Mouse (Mus musculus) layer of hippocampus, adult 2 months (tissue): Measurements from ENCODE around the gene Armh1. TPM values are rescaled to one million over a fixed set of nuclear protein-coding genes. Genes with fewer than 3 reads are reported as not detected.

Experiments
- DNase-seq, 2 experiments: peaks; one replicate each; pipeline ENCODE4 v3.0.0; 2022; ENCODE audit warnings: low spot score in 2 of 2
- H3K27ac ChIP-seq: fragments of 200-600 bp; 2 replicates; pipeline ENCODE4 v1.8.1; 2022
- H3K4me3 ChIP-seq: fragments of 200-600 bp; 2 replicates; pipeline ENCODE4 v1.8.1; 2022; ENCODE audit warnings: mild to moderate bottlenecking
- CTCF ChIP-seq: fragments of 200-600 bp; conservative IDR thresholded peaks from 2 replicates; pipeline ENCODE4 v1.8.1; 2022; ENCODE audit warnings: antibody characterized with exemption, mild to moderate bottlenecking, moderate library complexity
- long read RNA-seq, 2 experiments: library from polyadenylated mRNA; stranded (forward); transcript quantifications; one replicate each; pipeline ENCODE4 v2.0.0; 2021; ENCODE audit warnings: borderline mapping rate in 2 of 2
- total RNA-seq, 2 experiments: library from RNA; stranded (reverse); gene quantifications; 2 replicates each; pipeline ENCODE4 v1.2.3; 2021

Gene Armh1
- total RNA-seq = under 1 TPM; 0.47 to 0.59 TPM
- long read RNA-seq, experiment 1, partial matches to known transcripts = 0 of 1 reads
- long read RNA-seq, experiment 1, other reads (novel, unspliced or antisense) = 1 of 1 reads
- long read RNA-seq, experiment 2, partial matches to known transcripts = 0 of 5 reads
- long read RNA-seq, experiment 2, other reads (novel, unspliced or antisense) = 4 of 5 reads

GRCm38 (mm10) chr4:117251801-117252316, at the start of gene Armh1, which contains the start of gene Tmem53:
Gene Armh1 (minus strand): TSS chr4:117252125.
Gene Tmem53 (plus strand): TSS chr4:117251951.
- no peak for TF ChIP-seq CTCF
- peak; percentile 71 to 76 for DNase-seq
- peak within 1 kb of the TSS; percentile 75 for H3K27ac ChIP-seq
- H3K4me3 ChIP-seq = peak within 1 kb of the TSS; percentile 88

- TF ChIP-seq CTCF = no peak
- Histone ChIP-seq H3K27ac (no peak overlapping the region), H3K4me3 (no peak overlapping the region)
- no peak for DNase-seq
These were observed 48.0 kb upstream of the Armh1 start for GRCm38 (mm10) chr4:117299921-117300320.

DNA sequence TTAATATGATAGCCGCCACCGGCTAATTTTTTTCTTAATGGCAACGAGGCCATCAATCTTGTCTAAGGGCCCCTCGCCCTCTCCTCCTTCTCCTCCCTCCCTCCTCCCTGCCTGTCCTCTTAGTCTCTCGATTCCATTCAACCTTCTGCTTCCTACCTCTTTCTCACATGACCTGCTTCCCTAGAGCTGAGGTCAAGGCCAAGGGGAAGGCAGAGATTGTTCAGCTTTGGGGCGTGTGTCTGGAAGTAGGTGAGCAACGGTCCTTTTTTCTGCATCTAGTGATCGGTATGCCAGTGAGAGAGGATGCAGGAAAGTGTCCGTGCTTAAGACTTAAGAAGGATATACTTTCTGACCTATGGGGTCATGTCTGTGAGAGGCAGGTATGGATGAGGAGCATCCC, 45.9 kb upstream of the Armh1 start:
- no peak for DNase-seq
- H3K4me3 ChIP-seq = no peak overlapping the region
- no peak for TF ChIP-seq CTCF
- H3K27ac ChIP-seq = no peak overlapping the region

- no peak overlapping the region for H3K27ac ChIP-seq
- TF ChIP-seq CTCF = no peak
- no peak for DNase-seq
- H3K4me3 ChIP-seq = no peak overlapping the region
These were observed 45.1 kb upstream of the Armh1 start for GRCm38 (mm10) chr4:117296849-117297593.

DNA sequence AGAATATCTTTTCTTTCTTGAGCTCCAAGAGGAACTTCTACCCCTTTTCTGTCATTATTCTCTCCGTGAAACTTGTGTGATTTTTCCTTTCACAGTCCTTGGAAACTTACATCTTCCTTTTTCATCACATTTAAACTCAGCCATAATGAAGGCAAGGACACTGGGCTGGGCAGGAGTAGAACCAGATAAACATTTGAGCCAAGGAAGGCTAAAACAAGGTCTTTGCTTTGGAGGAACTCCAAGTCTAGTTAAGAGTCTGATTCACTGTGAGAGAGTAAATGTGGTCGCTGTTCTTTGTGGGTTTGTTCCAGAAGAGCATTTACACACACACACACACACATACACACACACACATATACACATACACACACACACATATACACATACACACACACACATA, 39.8 kb upstream of the Armh1 start:
- H3K27ac ChIP-seq = no peak overlapping the region
- no peak for DNase-seq
- H3K4me3 ChIP-seq = no peak overlapping the region
- TF ChIP-seq CTCF = no peak

- H3K4me3 ChIP-seq = peak overlapping the region; percentile 71
These were observed 37.2 kb upstream of the Armh1 start for GRCm38 (mm10) chr4:117288927-117289801.

GRCm38 (mm10) chr4:117288277-117288926, 36.5 kb upstream of the Armh1 start:
- H3K4me3 ChIP-seq = peak overlapping the region; percentile 71
- no peak for DNase-seq
- peak overlapping the region; percentile 93 for H3K27ac ChIP-seq
- TF ChIP-seq CTCF = no peak

More at GRCm38 (mm10) chr4:117288927-117289801, 37.2 kb upstream of the Armh1 start:
- peak overlapping the region; percentile 93 for H3K27ac ChIP-seq
- TF ChIP-seq CTCF = no peak
- peak; percentile 49 to 73 for DNase-seq

GRCm38 (mm10) chr4:117284363-117284762, 32.4 kb upstream of the Armh1 start:
- no peak for DNase-seq
- no peak overlapping the region for H3K27ac ChIP-seq
- no peak for TF ChIP-seq CTCF
- H3K4me3 ChIP-seq = no peak overlapping the region

GRCm38 (mm10) chr4:117283271-117284191, 31.6 kb upstream of the Armh1 start:
- H3K4me3 ChIP-seq = no peak overlapping the region
- DNase-seq = no peak
- no peak for TF ChIP-seq CTCF
- H3K27ac ChIP-seq = no peak overlapping the region; the same call in 1 of the 2 replicates

GRCm38 (mm10) chr4:117281090-117281845, 29.3 kb upstream of the Armh1 start:
- no peak for TF ChIP-seq CTCF
- no peak for DNase-seq
- 0 out of 2 replicates have a peak overlapping the region, but pooled peaks have one; percentile 20 for H3K27ac ChIP-seq
- no peak overlapping the region for H3K4me3 ChIP-seq
